Mouse (Mus musculus): ENCODE results near the gene Fam189b.
A peak's percentile ranks its signal among the peaks of the same experiment; 100 is the strongest.

The Fam189b gene

DNA sequence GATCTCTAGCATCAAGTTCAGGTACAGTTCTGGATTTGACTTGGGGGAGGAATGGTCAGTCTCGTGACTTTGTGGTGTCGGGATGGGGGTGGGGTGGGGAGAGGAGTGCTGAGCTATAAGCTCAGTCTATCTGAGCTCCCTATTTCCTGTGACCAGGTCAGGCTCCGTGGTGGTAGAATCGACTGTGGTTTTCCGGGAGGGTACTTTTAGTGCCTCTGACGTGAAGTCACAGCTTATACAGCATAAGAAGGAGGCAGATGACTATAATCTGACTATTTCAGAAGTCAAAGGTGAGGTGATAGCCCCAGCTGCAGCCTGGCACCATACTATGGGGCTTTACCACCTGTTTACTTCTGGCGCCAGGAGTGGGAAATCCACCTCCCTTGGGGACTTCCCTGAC, 48.4 kb downstream of the Fam189b start:
- DNase-seq: no peak

DNA sequence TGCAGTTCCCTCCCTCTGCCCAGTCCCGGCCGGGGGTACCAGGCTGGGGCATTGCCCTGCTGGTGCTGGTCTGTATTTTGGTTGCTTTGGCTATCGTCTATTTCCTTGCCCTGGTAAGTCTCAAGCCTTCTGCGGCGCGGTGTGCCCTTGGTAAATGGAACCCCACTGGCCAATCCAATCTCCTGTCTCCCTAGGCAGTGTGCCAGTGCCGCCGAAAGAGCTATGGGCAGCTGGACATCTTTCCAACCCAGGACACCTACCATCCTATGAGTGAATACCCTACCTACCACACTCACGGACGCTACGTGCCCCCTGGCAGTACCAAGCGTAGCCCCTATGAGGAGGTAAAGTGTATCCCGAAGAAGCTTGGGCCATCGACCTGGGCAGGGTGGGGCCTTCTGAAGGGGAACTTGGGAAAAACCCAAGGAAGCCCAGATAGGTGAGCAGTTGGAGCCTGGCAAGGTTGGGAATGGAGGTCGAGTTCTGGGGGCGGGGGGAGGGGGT, 48.9 kb downstream of the Fam189b start:
- DNase-seq: no peak

DNA sequence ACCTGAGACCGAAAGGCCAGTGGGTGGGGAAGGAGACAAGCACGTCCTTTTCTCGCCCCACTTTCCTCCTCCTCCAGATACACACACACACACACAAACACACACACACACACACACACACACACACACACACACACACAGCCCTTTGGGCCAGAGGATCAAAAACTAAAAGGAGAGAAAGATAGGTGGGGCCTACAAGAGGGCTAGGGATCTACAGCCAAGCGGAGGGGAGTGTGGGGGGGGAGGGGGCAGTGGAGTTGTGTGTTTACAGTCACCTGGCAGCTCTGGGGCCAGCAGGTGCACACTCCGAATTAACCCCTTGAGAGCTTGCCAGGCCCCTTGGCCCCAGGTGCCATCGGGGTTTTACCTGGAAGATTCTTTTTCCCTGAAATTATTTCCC, 49.7 kb downstream of the Fam189b start:
- no peak for DNase-seq

DNA sequence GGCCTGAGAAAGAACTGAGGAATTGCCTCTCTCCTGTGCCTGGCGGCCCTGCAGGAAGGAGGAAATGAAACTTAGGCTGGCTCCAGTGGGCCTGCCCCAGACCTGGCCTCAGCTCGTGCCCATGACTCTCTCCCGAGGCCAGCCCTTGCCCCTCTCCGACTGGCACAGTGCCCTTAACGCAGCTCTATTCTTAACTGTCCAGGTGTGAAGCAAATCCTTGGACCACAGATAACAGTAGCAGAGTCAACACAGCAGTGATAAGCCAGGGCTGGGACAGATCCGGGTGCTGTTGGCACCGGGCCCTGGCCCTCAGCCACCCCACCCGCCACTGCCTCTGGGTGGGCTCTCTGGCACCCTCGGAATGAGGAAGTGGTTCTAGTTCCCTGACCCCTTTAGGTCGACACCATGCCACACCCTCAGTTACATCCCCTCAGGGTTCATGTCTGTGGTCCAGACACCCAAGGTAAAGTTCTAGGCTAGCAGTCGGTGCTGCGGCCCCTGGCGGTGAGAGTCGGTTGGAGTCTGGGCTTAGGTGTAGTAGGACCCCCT, 50.7 kb downstream of the Fam189b start:
- DNase-seq: peak; percentile 52

DNA sequence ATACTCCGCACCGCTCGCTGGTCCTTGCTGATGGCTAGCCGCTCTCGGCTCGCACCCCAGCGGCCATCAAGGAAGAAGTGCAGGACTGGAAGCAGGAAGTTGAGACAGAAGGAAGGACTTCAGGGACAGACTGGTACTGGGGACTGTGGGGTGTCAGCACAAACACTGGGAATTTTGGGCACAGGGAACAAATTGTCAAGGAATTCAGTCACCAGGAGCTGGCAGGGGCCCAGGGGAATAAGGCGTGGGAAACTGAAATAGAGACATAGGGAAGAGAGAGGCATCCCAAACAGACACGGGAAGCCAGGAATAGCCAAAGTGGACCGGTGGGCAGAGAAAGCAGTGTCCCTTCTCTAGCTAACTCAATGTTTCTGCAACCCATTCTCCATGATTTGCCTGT, 53.6 kb downstream of the Fam189b start:
- DNase-seq: no peak

DNA sequence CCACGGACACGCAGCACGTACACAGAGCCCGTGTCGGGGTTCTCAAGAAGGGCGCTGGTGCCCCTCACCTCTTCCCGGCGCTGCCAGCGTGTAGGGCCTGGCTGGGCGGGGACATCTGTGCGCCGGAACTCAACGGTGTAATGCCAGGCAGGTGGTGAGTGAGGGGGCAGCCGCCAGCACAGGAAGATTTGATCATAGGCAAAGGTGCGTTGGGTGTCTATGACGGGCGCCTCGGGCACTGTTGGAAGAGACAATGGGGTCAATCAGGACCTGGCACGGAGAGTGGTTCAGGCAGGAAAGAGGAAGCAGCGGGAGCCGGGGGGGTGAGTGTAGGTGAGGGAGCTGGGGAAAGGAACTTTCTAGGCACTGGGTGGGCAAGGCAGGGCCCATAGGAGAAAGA, 54.7 kb downstream of the Fam189b start:
- no peak for DNase-seq

DNA sequence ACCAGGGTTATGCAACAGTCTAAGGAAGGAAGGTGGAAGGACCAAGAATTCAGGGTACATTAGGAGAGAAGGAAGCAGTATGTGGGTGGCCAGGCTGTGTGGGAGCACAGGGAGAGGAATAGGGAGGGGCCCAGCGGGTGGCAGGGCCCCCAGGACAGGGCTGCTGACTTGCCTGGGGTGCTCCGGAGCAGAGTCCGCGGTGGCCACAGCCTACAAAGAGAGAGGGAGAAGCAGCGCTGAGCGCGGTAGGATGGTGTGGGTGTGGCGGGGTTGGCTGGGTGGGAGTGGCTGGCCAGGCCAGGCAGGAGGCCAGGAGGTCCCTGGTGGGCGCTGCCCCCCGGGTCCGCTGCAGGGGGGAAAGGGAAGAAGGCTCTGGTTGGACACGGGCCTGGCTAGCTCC, 55.6 kb downstream of the Fam189b start:
- no peak for DNase-seq

Measured in kidney, postnatal 14 days (tissue).